Mouse (Mus musculus) heart, adult 8-10 months (tissue): ENCODE measurements around the gene Tpst2. TPM values are rescaled to one million over a fixed set of nuclear protein-coding genes. Genes with fewer than 3 reads are reported as not detected.

Experiments used
- DNase-seq: peaks from one replicate; pipeline ENCODE4 v3.0.0; 2022; ENCODE audit warnings: low spot score
- total RNA-seq, 4 experiments: library from RNA; stranded (reverse); gene quantifications; 2 replicates each; pipeline ENCODE4 v1.2.4; 2022

The Tpst2 gene
- total RNA-seq, 4 experiments from 2014 or later, result 32.2 to 47.1 (median 37.1) TPM

DNA sequence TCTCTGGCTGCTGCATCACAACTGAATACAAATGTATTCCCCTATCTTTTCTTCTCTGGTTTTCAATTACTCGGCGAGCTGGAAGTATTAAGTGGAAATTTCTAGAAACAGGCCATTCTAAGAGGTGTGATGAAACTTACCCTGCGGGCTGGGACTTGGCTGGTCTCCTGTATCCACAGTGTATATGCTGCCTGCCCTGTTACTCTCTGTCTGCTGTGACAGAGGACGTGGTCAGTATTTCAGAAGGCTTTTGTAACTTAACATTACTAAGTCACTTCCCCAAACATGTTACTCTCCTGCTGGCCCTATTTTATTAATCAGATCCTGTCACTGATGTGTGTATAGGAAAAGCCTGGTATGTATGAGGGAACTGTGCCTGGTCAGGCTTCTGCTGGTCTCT is 5.2 kb downstream of the Tpst2 start:
- DNase-seq, result no peak

GRCm38 (mm10) chr5:112282123-112282779 is 5.8 kb downstream of the Tpst2 start:
- no peak for DNase-seq

- DNase-seq, result peak; percentile 57
These were observed 6.4 kb downstream of the Tpst2 start for GRCm38 (mm10) chr5:112282780-112283482.

GRCm38 (mm10) chr5:112283543-112284202 is 7.2 kb downstream of the Tpst2 start:
- DNase-seq, result peak; percentile 80

DNA sequence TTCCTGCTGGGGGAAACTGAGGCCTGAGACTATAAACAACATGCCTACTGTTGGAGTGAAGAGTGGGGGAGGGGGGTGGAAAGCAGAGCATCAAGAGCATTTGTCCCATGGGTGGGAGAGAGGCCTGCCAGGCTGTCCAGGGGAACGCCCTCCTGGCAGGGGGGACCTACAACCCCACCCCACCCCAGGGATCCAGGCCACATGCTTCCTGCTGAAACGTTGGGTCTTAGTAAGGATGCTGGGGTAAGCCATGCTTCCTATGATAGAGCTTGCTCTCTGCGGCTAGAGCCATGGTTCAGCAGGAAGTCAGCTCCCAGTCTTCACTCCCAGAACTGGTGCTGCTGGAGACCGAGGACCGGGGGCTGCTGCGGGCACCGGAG is 7.7 kb downstream of the Tpst2 start:
- DNase-seq, result no peak

GRCm38 (mm10) chr5:112285548-112286085 is 9.1 kb downstream of the Tpst2 start:
- no peak for DNase-seq

DNA sequence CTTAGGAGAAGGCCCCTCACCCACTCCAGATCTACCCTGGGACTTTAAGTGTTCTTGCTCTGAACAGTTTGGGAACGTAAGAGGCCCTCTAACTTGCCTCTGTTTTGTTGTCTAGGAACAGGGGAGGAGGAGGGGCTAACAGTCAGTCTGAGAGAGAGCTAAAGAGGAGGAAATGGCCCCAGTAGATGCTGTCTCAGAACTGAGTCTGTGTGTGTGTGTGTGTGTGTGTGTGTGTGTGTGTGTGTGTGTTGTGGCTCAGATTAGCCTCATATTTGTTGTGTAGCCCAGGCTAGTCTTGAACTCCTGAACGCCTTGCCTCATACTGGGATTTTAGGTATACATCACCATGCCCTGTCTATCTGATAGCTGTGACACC is 10.1 kb downstream of the Tpst2 start:
- no peak for DNase-seq

- no peak for DNase-seq
These were observed 10.6 kb downstream of the Tpst2 start for GRCm38 (mm10) chr5:112286984-112287641.

DNA sequence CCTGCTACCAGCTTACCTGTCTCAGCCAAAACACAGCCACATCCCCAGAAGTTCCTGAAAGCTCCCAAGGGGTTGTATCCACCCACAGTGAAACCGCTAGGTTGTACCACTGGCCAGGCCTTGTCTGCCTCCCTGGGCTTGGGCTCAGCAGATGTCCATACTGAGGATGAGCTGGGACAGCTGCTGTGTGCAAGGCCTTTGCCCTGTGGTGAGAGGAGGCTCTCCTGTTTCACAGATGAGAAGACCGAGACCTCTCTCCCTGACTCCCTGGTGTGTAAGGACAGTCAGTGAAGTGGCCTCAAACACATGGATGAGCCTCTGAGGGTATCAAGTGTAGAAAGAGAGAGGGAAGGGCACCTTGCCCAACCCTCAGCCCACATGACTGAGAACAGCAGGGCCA is 11.2 kb downstream of the Tpst2 start:
- no peak for DNase-seq

DNA sequence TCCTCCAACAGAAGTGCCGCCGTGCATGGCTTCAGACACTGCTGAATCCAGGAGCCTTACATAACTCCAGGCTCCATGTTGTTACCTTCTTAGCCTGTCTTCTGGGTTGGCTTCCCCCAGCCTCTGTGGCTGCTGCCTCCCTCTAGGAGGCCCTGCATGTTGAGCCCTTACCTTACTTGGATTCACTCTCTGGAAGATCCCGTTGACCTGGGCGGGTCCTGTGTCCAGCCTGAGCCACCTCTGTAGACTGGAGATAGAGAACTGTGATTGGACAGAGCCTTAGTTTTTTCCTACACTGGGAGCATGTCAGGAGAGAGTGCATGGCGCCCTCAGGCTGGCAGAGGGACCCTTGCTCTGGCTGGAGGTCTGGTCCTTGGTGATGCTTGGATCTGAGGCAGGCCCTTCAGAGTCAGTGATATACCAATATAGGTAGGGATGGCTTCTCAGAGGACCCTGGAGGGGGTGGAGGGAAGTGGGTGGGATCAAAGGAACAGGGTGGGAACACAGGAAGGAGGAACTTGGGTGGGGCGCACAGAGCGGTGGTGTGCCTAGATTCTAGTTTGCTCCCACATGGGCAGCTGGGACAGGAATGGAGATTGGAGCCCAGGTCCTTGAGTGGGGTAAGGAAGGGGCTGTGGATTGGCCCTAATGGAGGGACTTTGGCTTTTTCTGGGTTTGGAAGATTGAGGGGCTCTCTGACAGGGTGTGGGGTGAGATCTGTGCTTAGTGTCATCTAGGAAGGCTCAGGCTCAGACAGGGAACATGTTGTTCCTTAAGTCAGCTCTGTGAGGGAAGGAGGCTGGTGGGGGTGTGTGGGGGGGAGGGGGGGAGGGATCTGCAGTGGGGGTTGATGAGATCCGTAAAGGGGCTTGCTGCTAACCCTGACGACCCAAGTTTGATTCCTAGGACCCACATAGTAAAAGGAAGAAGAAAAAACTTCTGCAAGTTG is 12.0 kb downstream of the Tpst2 start:
- DNase-seq, result peak; percentile 69

DNA sequence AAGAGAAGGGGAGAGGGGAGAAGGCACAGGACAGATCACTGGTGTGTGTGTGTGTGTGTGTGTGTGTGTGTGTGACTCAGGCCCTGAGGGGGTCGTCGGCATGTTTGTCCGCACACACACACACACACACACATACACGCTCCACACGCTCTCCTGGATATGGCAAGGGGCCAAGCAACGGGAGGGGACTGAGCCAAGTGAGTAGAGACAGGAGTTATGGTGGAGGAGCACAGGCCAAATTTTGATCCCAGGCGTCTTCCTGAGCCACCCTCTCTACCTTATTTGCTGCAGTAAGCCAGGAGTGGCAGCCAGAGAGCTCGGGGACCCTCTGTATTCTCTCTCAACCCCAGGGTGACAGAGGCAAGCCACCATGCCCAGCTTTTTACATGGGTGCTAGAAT is 12.7 kb downstream of the Tpst2 start:
- DNase-seq, result peak; percentile 48

DNA sequence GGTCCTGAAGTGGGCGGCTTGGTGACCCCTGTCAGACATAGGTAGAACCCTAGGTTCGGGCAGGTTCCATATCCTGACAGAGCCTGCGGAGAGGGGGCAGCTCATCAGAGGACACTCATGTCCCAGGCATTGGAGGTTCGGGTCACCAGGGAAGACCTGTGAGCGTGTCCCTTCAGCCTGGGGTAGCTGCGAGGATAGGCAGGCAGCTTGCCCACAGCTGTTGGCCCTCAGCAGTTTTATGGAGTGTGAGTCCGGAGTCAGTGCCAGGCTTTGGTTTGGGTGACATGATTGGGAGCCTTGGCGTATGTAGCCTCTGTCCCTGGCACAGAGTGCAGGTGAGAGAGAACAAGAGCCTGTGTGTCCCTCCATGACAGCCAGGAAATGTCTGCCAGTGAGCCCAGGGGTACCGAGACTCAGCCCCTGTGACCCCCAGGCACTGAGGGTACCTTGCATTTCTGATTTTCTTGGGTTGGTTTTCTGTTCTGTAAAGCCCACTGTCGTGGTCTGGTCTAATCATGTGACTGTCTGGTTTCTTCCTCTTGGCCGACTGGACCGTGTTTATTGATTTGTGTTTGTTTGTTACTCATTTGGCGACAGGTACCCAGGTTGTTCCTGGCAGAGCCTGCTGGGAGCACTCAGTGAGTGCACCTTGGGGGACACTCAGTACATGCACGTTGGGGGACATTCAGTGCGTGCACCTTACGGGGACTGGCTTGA is 13.5 kb downstream of the Tpst2 start:
- peak; percentile 68 for DNase-seq

GRCm38 (mm10) chr5:112290536-112290880 is 14.0 kb downstream of the Tpst2 start:
- DNase-seq, result no peak

GRCm38 (mm10) chr5:112291866-112292265 is 15.4 kb downstream of the Tpst2 start:
- no peak for DNase-seq

DNA sequence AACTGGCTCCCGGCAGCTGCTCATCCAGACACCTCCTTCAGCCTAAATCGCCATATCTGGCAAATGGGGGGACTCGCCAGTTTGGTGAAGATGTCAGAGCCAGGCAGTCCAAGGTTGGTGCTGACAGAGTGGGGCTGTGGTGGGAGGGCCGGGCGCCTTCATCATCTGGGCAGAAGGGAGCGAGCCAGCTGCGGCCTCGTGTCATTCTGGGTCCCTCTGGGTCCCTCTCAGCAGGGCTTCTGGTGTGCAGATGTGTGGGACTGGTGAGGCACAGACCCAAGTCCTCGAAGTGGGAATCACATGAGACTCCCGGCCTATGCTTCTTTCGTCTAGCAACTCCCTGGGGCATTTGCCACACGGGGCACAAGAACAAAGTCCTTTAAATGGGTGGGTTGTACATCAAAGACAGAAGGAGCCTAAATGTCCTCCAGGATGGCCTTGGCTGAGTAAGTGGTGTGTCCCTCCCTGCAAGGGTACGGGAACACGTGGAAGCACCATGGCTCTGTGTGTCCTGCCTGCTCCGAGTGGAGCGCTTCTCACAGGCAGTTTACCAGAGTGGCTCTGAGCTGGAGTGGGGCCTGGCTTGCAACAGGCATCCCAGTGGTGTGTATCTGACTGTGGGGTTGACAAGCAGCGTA is 16.0 kb downstream of the Tpst2 start:
- DNase-seq, result no peak

GRCm38 (mm10) chr5:112293800-112294199 is 17.3 kb downstream of the Tpst2 start:
- no peak for DNase-seq

- DNase-seq, result no peak
These were observed 18.2 kb downstream of the Tpst2 start for GRCm38 (mm10) chr5:112294696-112295095.

DNA sequence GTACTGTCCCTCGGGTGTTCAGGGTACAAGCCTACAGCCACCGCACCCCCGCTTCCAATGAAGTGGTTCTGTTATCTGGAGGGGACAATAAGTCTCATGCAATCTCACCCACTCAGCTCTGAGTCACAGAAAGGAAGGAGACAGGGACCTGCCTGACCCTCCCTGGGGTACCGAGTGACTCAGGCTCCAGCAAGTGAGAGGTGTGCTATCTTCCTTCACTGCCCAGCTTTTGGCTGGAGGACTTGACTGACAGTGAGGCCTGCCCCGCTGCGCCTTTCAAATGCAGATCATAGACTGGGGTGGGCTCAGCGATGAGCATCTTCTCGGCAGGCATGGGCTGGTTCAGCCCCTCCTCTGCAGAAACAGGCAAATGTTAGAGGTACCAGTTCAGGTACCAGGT is 18.7 kb downstream of the Tpst2 start:
- no peak for DNase-seq

DNA sequence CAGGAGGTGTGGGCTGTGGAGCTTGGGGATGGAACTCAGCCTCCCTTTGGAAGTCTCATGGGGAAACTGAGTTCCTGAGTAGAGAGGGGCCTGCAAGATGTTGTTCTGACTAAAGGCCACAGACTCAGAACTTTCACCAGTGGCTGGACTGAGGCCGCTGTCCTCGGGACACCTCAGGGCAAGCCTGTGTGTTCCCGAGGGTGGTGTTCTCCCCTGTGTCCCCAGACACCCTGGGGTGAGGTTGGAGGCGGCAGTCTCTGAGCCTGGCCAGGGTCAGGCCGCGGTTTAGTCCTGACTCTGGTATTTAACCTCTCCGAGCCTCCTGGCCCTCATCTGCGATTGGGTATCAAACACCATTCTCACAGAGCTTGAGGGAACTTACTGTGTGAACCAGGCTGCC is 19.1 kb downstream of the Tpst2 start:
- DNase-seq, result no peak
